Mouse (Mus musculus): Measurements from ENCODE around the gene Pgp. TPM values are rescaled to one million over a fixed set of nuclear protein-coding genes. Genes with fewer than 3 reads are reported as not detected.
A peak's percentile ranks its signal among the peaks of the same experiment; 100 is the strongest.
"Not testable (repeated sequence)": the region's sequence is repeated elsewhere in the genome, so short reads cannot be mapped to it uniquely, and the experiment has no call there.

Gene Pgp
- polyA plus RNA-seq, 1 experiment = not detected

DNA sequence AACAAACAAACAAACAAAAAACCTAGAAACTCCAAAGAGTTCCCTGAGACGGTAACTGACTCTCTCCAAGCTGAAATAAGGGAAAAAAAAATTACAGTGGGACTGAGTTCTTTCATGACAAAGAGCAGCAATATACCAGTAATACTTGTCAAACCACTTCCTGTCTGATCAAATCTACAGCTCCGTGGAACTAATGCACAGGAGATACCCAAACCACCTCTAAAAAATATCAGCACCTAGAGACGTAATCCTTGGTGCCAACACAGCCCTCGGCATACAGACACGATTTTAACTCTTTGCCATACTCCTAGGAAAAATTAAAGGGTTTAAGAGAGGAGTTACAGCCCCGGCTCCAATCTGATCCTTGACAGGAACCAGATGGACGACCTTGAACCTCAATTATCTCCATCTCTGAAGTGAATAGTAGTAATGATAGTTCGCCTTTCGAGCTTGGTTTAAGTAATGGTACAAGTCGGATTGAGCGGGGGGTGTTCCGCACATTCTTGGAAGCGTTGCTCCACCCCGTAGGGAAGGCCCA is 15.9 kb upstream of the Pgp start:
- H3K4me3 ChIP-seq (ENCODE audit: insufficient read depth, low read depth, low read length) = peak overlapping the region; percentile 79
- TF ChIP-seq CTCF (IDR thresholded peaks at IDR 0.05; ENCODE audit: insufficient read depth, low read depth, low read length) = no peak
- TF ChIP-seq POLR2A (IDR thresholded peaks at IDR 0.05; ENCODE audit: insufficient read depth, low read depth, low read length) = no peak
- WGBS = 2% methylated on average over 14 of the region's 14 CpGs
- H3K27ac ChIP-seq (ENCODE audit: insufficient read depth, low read depth, low read length) = peak overlapping the region; percentile 91
- no peaks in the 10 kb centered on the region for H3K4me1 ChIP-seq (ENCODE audit: control insufficient read depth, insufficient read depth, low read length)

DNA sequence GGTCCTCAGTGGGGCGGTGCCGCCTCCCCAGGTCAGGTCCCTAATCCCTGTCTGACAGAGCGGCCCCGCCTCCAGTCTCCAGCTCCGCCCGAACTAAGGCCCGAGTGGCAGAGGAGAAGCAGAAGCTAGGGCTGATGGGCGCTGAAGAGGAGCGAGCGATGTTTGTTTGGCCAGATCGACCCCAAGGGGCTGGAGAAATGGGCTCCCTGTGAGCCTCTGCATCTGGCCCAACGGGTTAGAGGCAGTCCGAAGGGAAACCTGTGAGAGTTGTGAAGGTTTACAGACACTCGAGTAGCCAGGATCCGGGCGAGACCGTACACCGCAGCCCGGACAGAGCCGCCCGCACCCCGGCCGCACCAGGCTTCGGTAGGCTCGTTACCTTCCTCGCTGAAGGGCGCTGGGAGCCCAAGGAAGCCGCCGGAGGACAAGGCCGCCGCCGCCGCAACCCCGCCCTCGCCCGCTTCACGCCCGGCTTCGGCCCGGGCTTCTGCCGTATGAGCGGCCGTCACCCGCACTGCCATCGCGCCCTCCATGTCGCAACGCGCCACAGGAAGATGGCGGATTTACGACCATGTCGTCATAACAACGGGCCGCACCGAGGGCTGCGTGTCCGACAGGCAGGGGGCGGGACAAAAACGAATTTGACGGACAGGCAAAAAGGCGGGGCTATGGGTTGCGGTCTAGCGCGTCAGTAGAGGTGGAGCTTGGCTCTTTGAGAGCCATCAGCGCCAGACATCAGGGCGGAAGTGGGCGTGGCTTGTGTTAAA is 15.3 kb upstream of the Pgp start:
- TF ChIP-seq POLR2A (IDR thresholded peaks at IDR 0.05; ENCODE audit: insufficient read depth, low read depth, low read length) (peak; percentile 85), CTCF (IDR thresholded peaks at IDR 0.05; ENCODE audit: insufficient read depth, low read depth, low read length) (no peak)
- Histone ChIP-seq H3K4me1 (ENCODE audit: control insufficient read depth, insufficient read depth, low read length) (no peaks in the 10 kb centered on the region), H3K4me3 (ENCODE audit: insufficient read depth, low read depth, low read length) (peak overlapping the region; percentile 79), H3K27ac (ENCODE audit: insufficient read depth, low read depth, low read length) (peak overlapping the region; percentile 91)
- under 1% methylated on average over 67 of the region's 67 CpGs for WGBS

DNA sequence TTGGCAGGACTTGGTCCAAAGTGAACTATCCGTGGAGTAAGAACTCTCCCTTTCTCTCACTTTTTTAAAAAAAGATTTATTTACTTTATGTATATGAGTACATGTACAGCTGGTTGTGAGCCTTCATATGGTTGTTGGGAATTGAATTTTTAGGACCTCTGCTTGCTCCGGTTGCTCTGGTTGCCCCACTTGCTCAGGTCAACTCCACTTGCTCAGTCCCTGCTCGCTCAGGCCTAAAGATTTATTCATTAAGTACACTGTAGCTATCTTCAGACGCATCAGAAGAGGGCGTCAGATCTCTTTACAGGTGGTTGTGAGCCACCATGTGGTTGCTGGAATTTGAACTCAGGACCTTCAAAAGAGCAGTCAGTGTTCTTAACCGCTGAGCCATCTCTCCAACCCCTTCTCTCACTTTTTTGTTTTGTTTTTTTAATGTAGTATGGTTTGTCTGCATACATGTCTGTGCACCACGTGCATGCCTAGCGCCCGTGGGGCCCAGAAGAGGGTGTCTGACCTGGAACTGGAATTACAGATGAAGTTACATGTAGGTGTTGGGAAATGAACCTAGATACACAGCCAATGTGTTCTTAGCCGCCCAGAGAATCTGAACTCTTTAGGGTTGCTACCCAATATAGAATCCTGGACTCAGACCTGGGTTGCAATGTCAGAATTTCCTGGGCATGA is 14.5 kb upstream of the Pgp start:
- not testable (repeated sequence) for H3K27ac ChIP-seq (ENCODE audit: insufficient read depth, low read depth, low read length); H3K4me1 ChIP-seq (ENCODE audit: control insufficient read depth, insufficient read depth, low read length); H3K4me3 ChIP-seq (ENCODE audit: insufficient read depth, low read depth, low read length)
- WGBS = 48% methylated on average over 10 of the region's 10 CpGs

DNA sequence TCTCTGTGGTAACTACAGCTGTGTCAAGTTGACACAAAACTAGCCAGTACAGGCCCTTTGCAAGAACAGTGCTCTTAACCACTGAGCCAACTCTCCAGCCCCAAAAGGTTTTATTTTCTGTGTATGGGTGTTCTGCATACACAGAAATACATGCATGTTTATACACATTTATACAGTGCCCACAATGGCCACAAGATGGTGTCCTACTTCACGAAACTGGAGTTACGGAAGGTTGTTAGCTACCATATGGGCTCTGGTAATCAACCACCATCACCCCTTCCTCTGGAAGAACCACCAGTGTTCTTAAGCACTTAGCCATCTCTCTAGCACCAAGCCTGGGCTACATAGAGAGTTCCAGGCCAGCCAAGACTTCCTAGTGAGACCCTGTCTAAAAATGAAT is 8.6 kb upstream of the Pgp start:
- H3K4me1 ChIP-seq (ENCODE audit: control insufficient read depth, insufficient read depth, low read length) = peaks cover 2% of the 10 kb centered on the region; the same call in 1 of the 2 replicates
- TF ChIP-seq CTCF (IDR thresholded peaks at IDR 0.05; ENCODE audit: insufficient read depth, low read depth, low read length) (no peak), POLR2A (IDR thresholded peaks at IDR 0.05; ENCODE audit: insufficient read depth, low read depth, low read length) (no peak)
- H3K4me3 ChIP-seq (ENCODE audit: insufficient read depth, low read depth, low read length) = no peak overlapping the region
- WGBS = 76% methylated on average over 2 of the region's 2 CpGs
- no peak overlapping the region for H3K27ac ChIP-seq (ENCODE audit: insufficient read depth, low read depth, low read length)

DNA sequence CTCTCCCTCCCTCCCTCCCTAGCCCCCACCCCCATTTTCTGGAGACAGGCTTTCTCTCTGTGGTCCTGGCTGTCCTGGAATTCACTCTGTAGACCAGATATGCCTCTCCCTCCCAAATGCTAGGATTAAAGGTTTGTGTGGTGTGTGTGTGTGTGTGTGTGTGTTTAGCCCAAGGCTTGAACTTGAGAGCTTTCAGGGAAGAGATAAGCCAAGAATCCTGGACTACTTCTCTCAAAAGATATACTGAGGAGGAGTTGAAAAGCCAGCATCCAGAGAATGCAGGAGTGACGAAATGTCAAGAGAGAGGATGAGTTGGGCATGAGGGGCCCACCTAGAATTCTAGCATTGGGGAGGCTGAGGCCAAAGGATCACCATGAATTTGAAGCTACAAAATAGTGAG is 7.3 kb upstream of the Pgp start:
- WGBS = 100% methylated on average over 1 of the region's 1 CpGs
- Histone ChIP-seq H3K4me1 (ENCODE audit: control insufficient read depth, insufficient read depth, low read length) (peaks cover 2% of the 10 kb centered on the region; the same call in 1 of the 2 replicates), H3K27ac (ENCODE audit: insufficient read depth, low read depth, low read length) (no peak overlapping the region), H3K4me3 (ENCODE audit: insufficient read depth, low read depth, low read length) (no peak overlapping the region)
- TF ChIP-seq POLR2A (IDR thresholded peaks at IDR 0.05; ENCODE audit: insufficient read depth, low read depth, low read length) (no peak), CTCF (IDR thresholded peaks at IDR 0.05; ENCODE audit: insufficient read depth, low read depth, low read length) (no peak)

DNA sequence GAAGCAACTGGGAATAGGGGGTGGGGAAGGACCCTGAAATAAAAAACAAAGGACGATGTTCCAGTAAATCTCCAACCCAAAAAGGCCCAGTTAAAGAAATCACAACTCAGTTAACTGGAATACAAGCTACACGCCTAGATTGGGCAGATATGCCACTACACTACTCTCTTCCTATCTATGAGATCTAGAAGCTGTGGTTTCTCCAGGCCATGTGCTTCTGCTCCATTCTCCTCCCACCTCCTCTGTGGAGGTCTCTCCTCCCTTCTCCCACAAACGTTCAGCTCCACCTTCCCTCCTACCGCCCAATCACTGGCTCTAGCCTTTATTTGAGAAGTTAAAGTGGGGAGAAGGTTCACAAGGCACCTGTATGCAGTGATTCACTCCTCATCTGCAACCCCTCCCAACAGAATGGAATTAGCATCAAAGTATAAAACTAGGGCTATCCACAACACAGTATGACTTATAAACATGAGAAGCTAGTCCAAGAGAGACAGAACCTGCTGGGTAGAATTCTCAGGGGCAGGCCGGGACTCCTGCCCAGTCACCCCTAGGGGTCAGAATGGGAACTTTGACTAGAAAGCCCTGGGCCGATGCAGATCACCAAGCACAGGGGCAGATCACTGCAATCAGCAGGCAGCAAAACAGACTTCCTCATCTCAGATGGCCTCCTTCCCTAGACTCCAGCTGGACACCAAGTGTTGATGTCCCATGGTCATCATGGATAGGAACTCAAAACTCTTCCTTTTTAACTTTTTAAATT is 6.6 kb upstream of the Pgp start:
- WGBS = 48% methylated on average over 6 of the region's 6 CpGs
- Histone ChIP-seq H3K27ac (ENCODE audit: insufficient read depth, low read depth, low read length) (no peak overlapping the region), H3K4me1 (ENCODE audit: control insufficient read depth, insufficient read depth, low read length) (peaks cover 2% of the 10 kb centered on the region; the same call in 1 of the 2 replicates), H3K4me3 (ENCODE audit: insufficient read depth, low read depth, low read length) (no peak overlapping the region)
- TF ChIP-seq POLR2A (IDR thresholded peaks at IDR 0.05; ENCODE audit: insufficient read depth, low read depth, low read length) (no peak), CTCF (IDR thresholded peaks at IDR 0.05; ENCODE audit: insufficient read depth, low read depth, low read length) (no peak)

DNA sequence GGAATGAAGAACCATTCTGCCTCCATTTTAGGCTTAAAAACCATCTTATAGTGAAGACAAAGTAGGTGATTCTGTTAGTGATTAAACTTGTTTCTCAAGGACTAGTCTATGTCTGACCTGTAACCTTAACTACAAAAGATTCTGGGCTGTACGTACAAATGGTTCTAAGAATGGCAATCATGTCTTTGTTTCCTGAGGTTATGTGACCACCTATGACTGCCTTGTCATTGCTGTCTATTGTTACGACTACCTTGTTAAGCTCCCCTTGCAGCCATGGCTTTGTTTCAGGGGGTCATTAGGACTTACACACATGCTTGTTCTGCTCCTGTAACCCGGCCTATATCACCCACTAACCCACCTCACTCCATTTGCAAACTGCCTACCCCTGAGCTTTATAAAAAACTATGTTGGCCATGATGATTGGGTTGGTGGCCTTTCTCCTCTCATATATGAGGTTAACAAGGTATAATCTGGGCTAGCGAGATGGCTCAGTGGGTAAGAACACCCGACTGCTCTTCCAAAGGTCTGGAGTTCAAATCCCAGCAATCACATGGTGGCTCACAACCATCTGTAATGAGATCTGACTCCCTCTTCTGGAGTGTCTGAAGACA is 1.5 kb upstream of the Pgp start:
- Histone ChIP-seq H3K4me1 (ENCODE audit: control insufficient read depth, insufficient read depth, low read length) (peaks cover 23% of the 10 kb centered on the region), H3K27ac (ENCODE audit: insufficient read depth, low read depth, low read length) (no peak overlapping the region), H3K4me3 (ENCODE audit: insufficient read depth, low read depth, low read length) (no peak overlapping the region)
- 93% methylated on average over 5 of the region's 5 CpGs for WGBS
- TF ChIP-seq CTCF (IDR thresholded peaks at IDR 0.05; ENCODE audit: insufficient read depth, low read depth, low read length) = no peak
- TF ChIP-seq POLR2A (IDR thresholded peaks at IDR 0.05; ENCODE audit: insufficient read depth, low read depth, low read length) = no peak

DNA sequence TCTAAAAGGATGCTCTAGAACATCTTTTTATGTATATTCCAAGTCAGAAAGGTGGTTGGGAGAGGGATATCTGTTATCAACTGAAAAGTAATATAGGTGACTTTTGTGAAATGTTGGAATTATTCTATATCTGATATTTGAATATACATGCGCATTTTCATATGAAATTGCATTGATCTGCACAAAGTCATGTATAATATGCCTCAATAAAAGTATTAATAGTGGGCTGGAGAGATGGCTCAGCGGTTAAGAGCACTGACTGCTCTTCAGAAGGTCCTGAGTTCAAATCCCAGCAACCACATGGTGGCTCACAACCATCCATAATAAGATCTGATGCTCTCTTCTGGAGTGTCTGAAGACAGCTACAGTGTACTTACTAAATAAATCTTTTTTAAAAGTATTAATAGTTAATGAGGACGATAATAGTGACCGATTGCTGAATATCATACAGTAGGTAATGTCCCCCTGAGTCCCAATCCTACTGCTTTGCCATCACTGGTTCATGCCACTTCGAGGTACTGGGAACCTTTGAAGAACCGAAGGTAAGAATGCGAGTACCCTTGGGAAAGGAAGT is 769 bp upstream of the Pgp start:
- H3K4me3 ChIP-seq (ENCODE audit: insufficient read depth, low read depth, low read length) = peak overlapping the region; percentile 76

More for the DNA sequence above, 769 bp upstream of the Pgp start:
- TF ChIP-seq CTCF (IDR thresholded peaks at IDR 0.05; ENCODE audit: insufficient read depth, low read depth, low read length) (no peak), POLR2A (IDR thresholded peaks at IDR 0.05; ENCODE audit: insufficient read depth, low read depth, low read length) (no peak)
- 19% methylated on average over 7 of the region's 7 CpGs for WGBS
- peak overlapping the region; percentile 81 for H3K27ac ChIP-seq (ENCODE audit: insufficient read depth, low read depth, low read length)
- peaks cover 29% of the 10 kb centered on the region for H3K4me1 ChIP-seq (ENCODE audit: control insufficient read depth, insufficient read depth, low read length)

Data from olfactory bulb, adult 2 months (tissue).